Mouse (Mus musculus) embryonic facial prominence, embryonic 10.5 days (tissue): ENCODE measurements around the gene E030025P04Rik. TPM values are rescaled to one million over a fixed set of nuclear protein-coding genes. Genes with fewer than 3 reads are reported as not detected.

Experiments used
- DNase-seq: peaks from one replicate; pipeline ENCODE4 v3.0.0-alpha.2; 2017; ENCODE audit warnings: low spot score
- H3K27ac ChIP-seq: fragments of 300-500 bp; sonication (generic); replicated peaks from 2 replicates; pipeline ENCODE4 v1.5.1; 2016; ENCODE audit warnings: mild to moderate bottlenecking
- H3K27me3 ChIP-seq: fragments of 300-500 bp; sonication (generic); replicated peaks from 2 replicates; pipeline ENCODE4 v1.6.1; 2016; ENCODE audit warnings: low read depth, mild to moderate bottlenecking; ENCODE audit not compliant: poor library complexity, severe bottlenecking
- H3K36me3 ChIP-seq: fragments of 300-500 bp; sonication (generic); replicated peaks from 2 replicates; pipeline ENCODE4 v1.6.1; 2016; ENCODE audit warnings: mild to moderate bottlenecking, moderate library complexity
- H3K4me1 ChIP-seq: fragments of 300-500 bp; sonication (generic); 2 replicates; pipeline ENCODE4 v1.6.1; 2016
- H3K4me3 ChIP-seq: fragments of 300-500 bp; sonication (generic); 2 replicates; pipeline ENCODE4 v1.5.1; 2016; ENCODE audit warnings: mild to moderate bottlenecking, moderate library complexity
- H3K9me3 ChIP-seq: fragments of 300-500 bp; sonication (generic); 2 replicates; pipeline ENCODE4 v1.6.1; 2016; ENCODE audit warnings: mild to moderate bottlenecking
- WGBS: fragments of 180-500 bp; shearing (Covaris S2); methylation state at CpG from one replicate; pipeline ENCODE4 v1.1.7; 2016; 5-methylcytosine and 5-hydroxymethylcytosine counted together
- polyA plus RNA-seq: library from polyadenylated mRNA; unstranded; fragments of >200 nt; fragmentation: Nextera tagmentation; extraction: Ambion mirVana; gene quantifications from 2 replicates; pipeline ENCODE4 v1.2.1, GENCODE M21; 2016

E030025P04Rik gene
- polyA plus RNA-seq, 1 experiment from 2014 or later, result not detected

- no peaks in the 10 kb centered on the region for H3K9me3 ChIP-seq
- peaks cover 5% of the 10 kb centered on the region; the same call in 1 of the 2 replicates for H3K27me3 ChIP-seq
- H3K4me3 ChIP-seq, result no peak overlapping the region
- DNase-seq, result no peak
- 0 out of 2 replicates have a peak, but pooled peaks cover 2% of the 10 kb centered on the region for H3K4me1 ChIP-seq
- H3K36me3 ChIP-seq, result no peaks in the 10 kb centered on the region
- 84% methylated on average over 7 of the region's 7 CpGs for WGBS
- H3K27ac ChIP-seq, result no peak overlapping the region
Measured at GRCm38 (mm10) chr11:109126482-109126881, 17.7 kb downstream of the E030025P04Rik start.

- Histone ChIP-seq H3K4me3 (no peak overlapping the region), H3K27ac (no peak overlapping the region), H3K27me3 (peaks cover 5% of the 10 kb centered on the region; the same call in 1 of the 2 replicates), H3K4me1 (0 out of 2 replicates have a peak, but pooled peaks cover 2% of the 10 kb centered on the region), H3K9me3 (no peaks in the 10 kb centered on the region), H3K36me3 (no peaks in the 10 kb centered on the region)
- DNase-seq, result no peak
- WGBS, result 84% methylated on average over 5 of the region's 5 CpGs
Measured at GRCm38 (mm10) chr11:109125451-109125850, 18.7 kb downstream of the E030025P04Rik start.

GRCm38 (mm10) chr11:109124284-109124683 lies 19.9 kb downstream of the E030025P04Rik start:
- peaks cover 5% of the 10 kb centered on the region; the same call in 1 of the 2 replicates for H3K27me3 ChIP-seq
- no peaks in the 10 kb centered on the region for H3K9me3 ChIP-seq
- H3K27ac ChIP-seq, result no peak overlapping the region
- H3K4me3 ChIP-seq, result no peak overlapping the region
- H3K36me3 ChIP-seq, result no peaks in the 10 kb centered on the region
- 59% methylated on average over 3 of the region's 3 CpGs for WGBS
- peak; percentile 20 for DNase-seq
- H3K4me1 ChIP-seq, result 0 out of 2 replicates have a peak, but pooled peaks cover 2% of the 10 kb centered on the region

GRCm38 (mm10) chr11:109109826-109110346 lies 34.3 kb downstream of the E030025P04Rik start:
- Histone ChIP-seq H3K9me3 (no peaks in the 10 kb centered on the region), H3K4me1 (peaks cover 30% of the 10 kb centered on the region)
- 23% methylated on average over 11 of the region's 11 CpGs for WGBS

GRCm38 (mm10) chr11:109109056-109109455 lies 35.1 kb downstream of the E030025P04Rik start:
- H3K36me3 ChIP-seq, result no peaks in the 10 kb centered on the region
- H3K9me3 ChIP-seq, result no peaks in the 10 kb centered on the region
- peaks cover 30% of the 10 kb centered on the region for H3K4me1 ChIP-seq
- DNase-seq, result no peak
- H3K27me3 ChIP-seq, result peaks cover 28% of the 10 kb centered on the region
- no peak overlapping the region for H3K27ac ChIP-seq
- H3K4me3 ChIP-seq, result no peak overlapping the region

More at GRCm38 (mm10) chr11:109109826-109110346, 34.3 kb downstream of the E030025P04Rik start:
- Histone ChIP-seq H3K27ac (no peak overlapping the region), H3K27me3 (peaks cover 28% of the 10 kb centered on the region), H3K4me3 (no peak overlapping the region), H3K36me3 (no peaks in the 10 kb centered on the region)
- no peak for DNase-seq

- peak; percentile 12 for DNase-seq
Measured at GRCm38 (mm10) chr11:109107518-109108205, 36.5 kb downstream of the E030025P04Rik start.

GRCm38 (mm10) chr11:109106751-109107150 lies 37.4 kb downstream of the E030025P04Rik start:
- H3K36me3 ChIP-seq, result no peaks in the 10 kb centered on the region
- peaks cover 21% of the 10 kb centered on the region for H3K27me3 ChIP-seq
- H3K27ac ChIP-seq, result no peak overlapping the region
- DNase-seq, result no peak
- peaks cover 30% of the 10 kb centered on the region for H3K4me1 ChIP-seq
- no peak overlapping the region for H3K4me3 ChIP-seq
- H3K9me3 ChIP-seq, result no peaks in the 10 kb centered on the region
- 16% methylated on average over 8 of the region's 8 CpGs for WGBS

More at GRCm38 (mm10) chr11:109107518-109108205, 36.5 kb downstream of the E030025P04Rik start:
- H3K4me1 ChIP-seq, result peaks cover 30% of the 10 kb centered on the region
- no peak overlapping the region for H3K4me3 ChIP-seq
- H3K27ac ChIP-seq, result no peak overlapping the region
- 39% methylated on average over 11 of the region's 11 CpGs for WGBS
- peaks cover 28% of the 10 kb centered on the region for H3K27me3 ChIP-seq
- H3K9me3 ChIP-seq, result no peaks in the 10 kb centered on the region
- H3K36me3 ChIP-seq, result no peaks in the 10 kb centered on the region

- no peak overlapping the region; the same call in 1 of the 2 replicates for H3K27ac ChIP-seq
- 53% methylated on average over 5 of the region's 5 CpGs for WGBS
- no peak for DNase-seq
- H3K4me3 ChIP-seq, result no peak overlapping the region
- H3K36me3 ChIP-seq, result no peaks in the 10 kb centered on the region
- H3K9me3 ChIP-seq, result no peaks in the 10 kb centered on the region
- H3K27me3 ChIP-seq, result peaks cover 17% of the 10 kb centered on the region
- peaks cover 30% of the 10 kb centered on the region for H3K4me1 ChIP-seq
Measured at GRCm38 (mm10) chr11:109106181-109106580, 38.0 kb downstream of the E030025P04Rik start.

- no peak for DNase-seq
- WGBS, result 93% methylated on average over 3 of the region's 3 CpGs
- peaks cover 22% of the 10 kb centered on the region for H3K4me1 ChIP-seq
- H3K36me3 ChIP-seq, result no peaks in the 10 kb centered on the region
- H3K27me3 ChIP-seq, result peaks cover 8% of the 10 kb centered on the region; the same call in 1 of the 2 replicates
- no peaks in the 10 kb centered on the region for H3K9me3 ChIP-seq
- H3K27ac ChIP-seq, result no peak overlapping the region
- H3K4me3 ChIP-seq, result no peak overlapping the region
Measured at GRCm38 (mm10) chr11:109103386-109103785, 40.8 kb downstream of the E030025P04Rik start.

- H3K27ac ChIP-seq, result no peak overlapping the region
- WGBS, result 89% methylated on average over 8 of the region's 8 CpGs
Measured at GRCm38 (mm10) chr11:109102646-109103045, 41.5 kb downstream of the E030025P04Rik start.

GRCm38 (mm10) chr11:109100266-109100665 lies 43.9 kb downstream of the E030025P04Rik start:
- 89% methylated on average over 6 of the region's 6 CpGs for WGBS
- H3K27me3 ChIP-seq, result peaks cover 5% of the 10 kb centered on the region; the same call in 1 of the 2 replicates
- no peak overlapping the region for H3K27ac ChIP-seq
- H3K4me3 ChIP-seq, result no peak overlapping the region
- DNase-seq, result no peak
- no peaks in the 10 kb centered on the region for H3K36me3 ChIP-seq
- H3K9me3 ChIP-seq, result no peaks in the 10 kb centered on the region
- H3K4me1 ChIP-seq, result peaks cover 11% of the 10 kb centered on the region

More at GRCm38 (mm10) chr11:109102646-109103045, 41.5 kb downstream of the E030025P04Rik start:
- Histone ChIP-seq H3K9me3 (no peaks in the 10 kb centered on the region), H3K36me3 (no peaks in the 10 kb centered on the region), H3K4me1 (peaks cover 23% of the 10 kb centered on the region), H3K4me3 (no peak overlapping the region), H3K27me3 (peaks cover 8% of the 10 kb centered on the region)
- no peak for DNase-seq

- no peaks in the 10 kb centered on the region for H3K9me3 ChIP-seq
- no peak overlapping the region for H3K27ac ChIP-seq
- DNase-seq, result no peak
- H3K4me1 ChIP-seq, result peaks cover 18% of the 10 kb centered on the region
- H3K4me3 ChIP-seq, result no peak overlapping the region
- no peaks in the 10 kb centered on the region for H3K36me3 ChIP-seq
- 25% methylated on average over 5 of the region's 5 CpGs for WGBS
- H3K27me3 ChIP-seq, result 0 out of 2 replicates have a peak, but pooled peaks cover 3% of the 10 kb centered on the region
Measured at GRCm38 (mm10) chr11:109091821-109092220, 52.3 kb downstream of the E030025P04Rik start.
